Comparison of ENCODE assay signal across 7 mouse cellular contexts in genomic region chr5:125389131-125389578, GRCm38 (mm10). TPM values are rescaled to one million over a fixed set of nuclear protein-coding genes. Genes with fewer than 3 reads are reported as not detected.
DNase-seq lines count a peak whose midpoint lies in the region; ATAC-seq and TF ChIP-seq lines count a peak whose summit lies in the region.

TSS of gene Gm10382 (plus strand) at chr5:125389322.

- intact Hi-C loops in left cerebral cortex, postnatal 36 days (cut with DNase I) = loop anchor here (1.0 kb wide), 1 partner anchor 16 kb away; no protein-coding TSS in a partner anchor

- peak within 1 kb of the TSS; percentile 84 for H3K4me2 ChIP-seq in intestine, embryonic 14.5 days (ENCODE audit: low read length)

- under 1% methylated on average over 41 of the region's 41 CpGs for WGBS in intestine, embryonic 14.5 days

- DNase-seq in adrenal gland, adult 18-20 months (ENCODE audit: low spot score in 2 of 2) = peak; percentile 84 to 86
- DNase-seq in gastrocnemius, postnatal 25 days = peak; percentile 82
- DNase-seq in intestine, embryonic 14.5 days (ENCODE audit: low spot score) = peak; percentile 91
- DNase-seq in left cerebral cortex, postnatal 36 days (ENCODE audit: low spot score in 2 of 2) = peak; percentile 75 to 77
- peak; percentile 87 for DNase-seq in mesoderm, embryonic 11.5 days (ENCODE audit: low read depth, low spot score)
- peak; percentile 77 for DNase-seq in right cerebral cortex, postnatal 4 days

- H3K4me1 ChIP-seq in cortical plate, adult 2 months (ENCODE audit: control insufficient read depth, insufficient read depth, low read length) = peaks cover 9% of the 10 kb centered on the region; the same call in 1 of the 2 replicates
- H3K4me1 ChIP-seq in intestine, embryonic 14.5 days (replicated peaks; ENCODE audit: control insufficient read depth, insufficient read depth, low read length) = peaks cover 21% of the 10 kb centered on the region

- H3K27me3 ChIP-seq in intestine, embryonic 14.5 days (replicated peaks; ENCODE audit: control insufficient read depth, insufficient read depth, low read length) = no peaks in the 10 kb centered on the region

- peak; percentile 22 for ATAC-seq in intestine, embryonic 14.5 days (replicated peaks; ENCODE audit: low FRiP score, low TSS enrichment, low read depth)

- no peak for TF ChIP-seq POLR2A in cortical plate, adult 2 months (IDR thresholded peaks at IDR 0.05; ENCODE audit: extremely low read depth, insufficient read depth, low read length)

- H3K9me3 ChIP-seq in intestine, embryonic 14.5 days (ENCODE audit: control insufficient read depth, low read length) = no peaks in the 10 kb centered on the region

- peaks cover 26% of the 10 kb centered on the region for H3K36me3 ChIP-seq in intestine, embryonic 14.5 days (ENCODE audit: control insufficient read depth, insufficient read depth, low read length)

- peak within 1 kb of the TSS; percentile 100 for H3K9ac ChIP-seq in intestine, embryonic 14.5 days (ENCODE audit: low read length)

- H3K27ac ChIP-seq in cortical plate, adult 2 months (ENCODE audit: insufficient read depth, low read length) = peak within 1 kb of the TSS; percentile 100
- peak within 1 kb of the TSS; percentile 92 for H3K27ac ChIP-seq in intestine, embryonic 14.5 days (ENCODE audit: low read depth)

- no peak for TF ChIP-seq CTCF in cortical plate, adult 2 months (IDR thresholded peaks at IDR 0.05; ENCODE audit: extremely low read depth, insufficient read depth, low read length)

- H3K4me3 ChIP-seq in cortical plate, adult 2 months (ENCODE audit: insufficient read depth, low read length) = peak within 1 kb of the TSS; percentile 88
- H3K4me3 ChIP-seq in intestine, embryonic 14.5 days (ENCODE audit: low read depth, low read length) = peak within 1 kb of the TSS; percentile 99

RNA-seq across cellular contexts. Expression of gene Gm10382, which starts in this region (rescaled TPM):
- total RNA-seq in adrenal gland, adult 18-20 months (2021) = under 1 TPM; 0.42 to 0.50 TPM
- polyA plus RNA-seq in cortical plate, adult 2 months (2012; rRNA removed) = 0.21 and 0.36 TPM in 2 replicates
- not detected for total RNA-seq in gastrocnemius, postnatal 25 days (2021)
- 0.15 and 0.30 TPM in 2 replicates for polyA plus RNA-seq in intestine, embryonic 14.5 days (2014; fragmentation: Nextera tagmentation; extraction: Ambion mirVana)
- under 1 TPM in 1 of 2 experiments, not detected in 1; 0.32 TPM for total RNA-seq in left cerebral cortex, postnatal 36 days (2021)

Comparison
In these comparisons a context has a peak if more than half of its experiments do, and no peak if none do; other contexts are left out.
1. Peak in every context shown above with its lines: DNase-seq, ATAC-seq, H3K4me3 ChIP-seq and H3K27ac ChIP-seq.
2. Peak in DNase-seq in adrenal gland, adult 18-20 months; RNA of the gene not detected or under 1 TPM.
3. Peak in DNase-seq in gastrocnemius, postnatal 25 days; RNA of the gene not detected or under 1 TPM.
4. Peak in DNase-seq, ATAC-seq, H3K4me3 ChIP-seq, H3K27ac ChIP-seq, H3K9ac ChIP-seq and H3K4me2 ChIP-seq in intestine, embryonic 14.5 days; RNA of the gene not detected or under 1 TPM.
5. Peak in DNase-seq in left cerebral cortex, postnatal 36 days; RNA of the gene not detected or under 1 TPM.